Mouse (Mus musculus) kidney, postnatal 0 days (tissue): ENCODE data around the gene Olfr1023. TPM values are rescaled to one million over a fixed set of nuclear protein-coding genes. Genes with fewer than 3 reads are reported as not detected.

Source experiments
- ATAC-seq: fragments of 200-750 bp; cut with Nextera tagmentation; replicated peaks from 2 replicates; pipeline ENCODE4 v1.8.0; 2017; ENCODE audit warnings: low read depth, moderate number of reproducible peaks, moderate TSS enrichment, moderate library complexity; ENCODE audit not compliant: low FRiP score
- DNase-seq: peaks from one replicate; pipeline ENCODE4 v3.0.0-alpha.2; 2016; ENCODE audit warnings: low spot score
- H3K27ac ChIP-seq: fragments of 300-500 bp; sonication (generic); 2 replicates; pipeline ENCODE4 v1.5.1; 2014; ENCODE audit warnings: mild to moderate bottlenecking
- H3K27me3 ChIP-seq: fragments of 300-500 bp; sonication (generic); 2 replicates; pipeline ENCODE4 v1.6.1; 2014; ENCODE audit warnings: low read length, mixed read lengths; ENCODE audit not compliant: insufficient read depth
- H3K36me3 ChIP-seq: fragments of 300-500 bp; sonication (generic); 2 replicates; pipeline ENCODE4 v1.6.1; 2014; ENCODE audit warnings: low read length, mixed read lengths; ENCODE audit not compliant: insufficient read depth
- H3K4me1 ChIP-seq: fragments of 300-500 bp; sonication (generic); replicated peaks from 2 replicates; pipeline ENCODE4 v1.6.1; 2014; ENCODE audit warnings: antibody characterized with exemption, low read length, mixed read lengths; ENCODE audit not compliant: insufficient read depth
- H3K4me2 ChIP-seq: fragments of 300-500 bp; sonication (generic); 2 replicates; pipeline ENCODE4 v1.6.1; 2014; ENCODE audit warnings: mild to moderate bottlenecking, low read length, moderate library complexity, mixed read lengths
- H3K4me3 ChIP-seq: fragments of 300-500 bp; sonication (generic); replicated peaks from 2 replicates; pipeline ENCODE4 v1.5.1; 2014; ENCODE audit warnings: low read depth, low read length
- H3K9ac ChIP-seq: fragments of 300-500 bp; sonication (generic); 2 replicates; pipeline ENCODE4 v1.6.1; 2014; ENCODE audit warnings: low read depth, low read length
- H3K9me3 ChIP-seq: fragments of 300-500 bp; sonication (generic); replicated peaks from 2 replicates; pipeline ENCODE4 v1.6.1; 2016; ENCODE audit warnings: low read length, inconsistent platforms, mixed read lengths
- CTCF ChIP-seq: IDR thresholded peaks from 2 replicates; pipeline ENCODE4 v1.5.1; 2016; ENCODE audit warnings: antibody characterized with exemption, low read depth, mild to moderate bottlenecking, moderate library complexity
- WGBS: fragments of 180-500 bp; shearing (Covaris S2); extraction: QIAGEN DNeasy Blood & Tissue Kit; methylation state at CpG from one replicate; pipeline ENCODE4 v1.1.7; 2014; 5-methylcytosine and 5-hydroxymethylcytosine counted together
- polyA plus RNA-seq: library from polyadenylated mRNA; unstranded; fragments of >200 nt; fragmentation: Nextera tagmentation; extraction: Ambion mirVana; gene quantifications from 2 replicates; pipeline ENCODE4 v1.2.1, GENCODE M21; 2015

Gene Olfr1023
- polyA plus RNA-seq, 1 experiment from 2014 or later, result not detected

DNA sequence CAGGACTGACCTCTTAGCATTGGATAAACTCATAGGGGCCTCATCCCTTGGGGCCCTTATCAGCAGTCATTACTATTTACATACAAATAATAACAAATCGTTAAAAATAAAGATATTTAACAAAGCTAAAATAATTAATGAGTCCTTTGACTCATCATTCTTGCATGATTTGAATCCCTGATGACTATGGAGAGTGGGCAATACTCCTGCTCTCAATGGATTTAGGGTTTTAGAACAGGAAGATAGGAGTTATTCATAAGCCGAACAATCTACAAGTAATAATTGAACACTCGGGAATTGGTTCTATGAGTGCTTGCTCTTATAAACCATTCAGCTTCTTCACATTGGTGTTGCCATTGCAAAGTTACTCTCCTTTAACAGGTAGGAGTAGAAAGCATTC, 35.8 kb downstream of the Olfr1023 start, which contains the start of gene Olfr1026:
Olfr1026 (plus strand) TSS at position 301 of the 400 bp plus-strand sequence.
- ATAC-seq (no peak), DNase-seq (no peak)
- Histone ChIP-seq H3K4me2 (no peak within 1 kb of the TSS), H3K9me3 (no peaks in the 10 kb centered on the region), H3K27ac (no peak within 1 kb of the TSS), H3K36me3 (no peaks in the 10 kb centered on the region), H3K27me3 (no peaks in the 10 kb centered on the region), H3K4me3 (no peak within 1 kb of the TSS), H3K4me1 (no peaks in the 10 kb centered on the region), H3K9ac (no peak within 1 kb of the TSS)
- 86% methylated on average over 3 of the region's 3 CpGs for WGBS
- TF ChIP-seq CTCF, result no peak

Other genes with a start within 250 kb of the Olfr1023 start
- gene Olfr1002, start 234.9 kb upstream of the Olfr1023 start, polyA plus RNA-seq, result not detected in 2 replicates
- gene Olfr154, start 221.2 kb upstream of the Olfr1023 start, polyA plus RNA-seq, result not detected in 2 replicates
- gene Olfr1006, start 206.9 kb upstream of the Olfr1023 start, polyA plus RNA-seq, result not detected in 2 replicates
- not detected in 2 replicates for gene Olfr1008, start 196.2 kb upstream of the Olfr1023 start, polyA plus RNA-seq
- gene Olfr1009, start 170.2 kb upstream of the Olfr1023 start, polyA plus RNA-seq, result not detected in 2 replicates
- not detected in 2 replicates for gene Olfr1012, start 122.9 kb upstream of the Olfr1023 start, polyA plus RNA-seq
- gene Olfr1013, start 118.5 kb upstream of the Olfr1023 start, polyA plus RNA-seq, result not detected in 2 replicates
- gene Olfr1014, start 112.9 kb upstream of the Olfr1023 start, polyA plus RNA-seq, result not detected in 2 replicates
- not detected in 2 replicates for gene Olfr1015, start 103.6 kb upstream of the Olfr1023 start, polyA plus RNA-seq
- gene Olfr1016, start 83.1 kb upstream of the Olfr1023 start, polyA plus RNA-seq, result not detected in 2 replicates
- gene Olfr1018, start 67.2 kb upstream of the Olfr1023 start, polyA plus RNA-seq, result not detected in 2 replicates
- not detected in 2 replicates for gene Olfr1019, start 40.2 kb upstream of the Olfr1023 start, polyA plus RNA-seq
- not detected in 2 replicates for gene Olfr1020, start 38.6 kb upstream of the Olfr1023 start, polyA plus RNA-seq
- not detected in 2 replicates for gene Olfr1022, start 17.0 kb upstream of the Olfr1023 start, polyA plus RNA-seq
- gene Olfr1024, start 19.4 kb downstream of the Olfr1023 start, polyA plus RNA-seq, result not detected in 2 replicates
- not detected in 2 replicates for gene Olfr1025-ps1, start 29.6 kb downstream of the Olfr1023 start, polyA plus RNA-seq
- gene Olfr1026, start 35.9 kb downstream of the Olfr1023 start, polyA plus RNA-seq, result not detected in 2 replicates
- not detected in 2 replicates for gene Olfr1028, start 64.8 kb downstream of the Olfr1023 start, polyA plus RNA-seq
- gene Olfr1029, start 88.3 kb downstream of the Olfr1023 start, polyA plus RNA-seq, result not detected in 2 replicates
- not detected in 2 replicates for gene Olfr1030, start 93.6 kb downstream of the Olfr1023 start, polyA plus RNA-seq
- not detected in 2 replicates for gene Olfr1031, start 104.7 kb downstream of the Olfr1023 start, polyA plus RNA-seq
- gene Olfr1032, start 119.9 kb downstream of the Olfr1023 start, polyA plus RNA-seq, result not detected in 2 replicates
- 5.0 and 5.4 TPM in 2 replicates for gene Olfr1033, start 135.0 kb downstream of the Olfr1023 start, polyA plus RNA-seq
- 0.04 and 0.09 TPM in 2 replicates for gene Olfr1034, start 160.2 kb downstream of the Olfr1023 start, polyA plus RNA-seq
- not detected in 2 replicates for gene Olfr1036, start 188.4 kb downstream of the Olfr1023 start, polyA plus RNA-seq
- not detected in 2 replicates for gene Olfr1037, start 201.7 kb downstream of the Olfr1023 start, polyA plus RNA-seq